Mouse (Mus musculus) effector memory CD4-positive, alpha-beta T cell, adult 7 months (primary cell): ENCODE measurements around the gene H2al1h. TPM values are rescaled to one million over a fixed set of nuclear protein-coding genes. Genes with fewer than 3 reads are reported as not detected.

Experiments
- polyA plus RNA-seq: library from polyadenylated mRNA; unstranded; fragments of 100-300 nt; shearing (Covaris generic); gene quantifications from one replicate; pipeline ENCODE4 v1.2.1, GENCODE M21; 2017

H2al1h gene
- not detected for polyA plus RNA-seq

GRCm38 (mm10) chrX:11321192-11321591 lies at the start of gene H2al1h:
Gene H2al1h, plus strand, starts transcription at chrX:11321492.

GRCm38 (mm10) chrX:11298957-11299356 lies 22.3 kb upstream of the H2al1h start, which contains the start of gene H2al1a:
Gene H2al1a, plus strand, starts transcription at chrX:11299257.

GRCm38 (mm10) chrX:11302132-11302531 lies 19.2 kb upstream of the H2al1h start, which contains the start of gene H2al1b:
Gene H2al1b, plus strand, starts transcription at chrX:11302432.

GRCm38 (mm10) chrX:11305355-11305754 lies 15.9 kb upstream of the H2al1h start, which contains the start of gene H2al1c:
Gene H2al1c, plus strand, starts transcription at chrX:11305655.

GRCm38 (mm10) chrX:11308524-11308923 lies 12.8 kb upstream of the H2al1h start, which contains the start of gene H2al1d:
Gene H2al1d, plus strand, starts transcription at chrX:11308824.

DNA sequence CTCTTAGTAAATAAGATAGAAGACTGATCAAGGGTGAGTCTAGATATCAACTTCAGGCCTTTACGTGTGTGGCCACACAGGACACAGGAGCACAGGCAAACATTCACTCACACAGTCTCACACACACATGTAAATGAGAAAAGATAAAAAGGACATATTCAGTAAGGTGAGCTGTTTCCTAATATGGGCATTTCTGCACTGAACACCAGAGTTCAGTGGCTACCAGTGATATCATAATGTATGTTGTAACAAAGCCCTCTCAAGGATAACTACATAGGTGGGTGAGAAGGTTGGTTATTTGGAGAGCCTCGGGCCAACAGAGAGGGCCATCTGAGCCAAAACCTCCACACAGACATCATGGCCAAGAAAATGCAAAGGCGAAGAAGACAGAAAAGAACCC lies 9.7 kb upstream of the H2al1h start, which contains the start of gene H2al1e:
Gene H2al1e, plus strand, starts transcription at position 301 of the 400 bp plus-strand sequence.

DNA sequence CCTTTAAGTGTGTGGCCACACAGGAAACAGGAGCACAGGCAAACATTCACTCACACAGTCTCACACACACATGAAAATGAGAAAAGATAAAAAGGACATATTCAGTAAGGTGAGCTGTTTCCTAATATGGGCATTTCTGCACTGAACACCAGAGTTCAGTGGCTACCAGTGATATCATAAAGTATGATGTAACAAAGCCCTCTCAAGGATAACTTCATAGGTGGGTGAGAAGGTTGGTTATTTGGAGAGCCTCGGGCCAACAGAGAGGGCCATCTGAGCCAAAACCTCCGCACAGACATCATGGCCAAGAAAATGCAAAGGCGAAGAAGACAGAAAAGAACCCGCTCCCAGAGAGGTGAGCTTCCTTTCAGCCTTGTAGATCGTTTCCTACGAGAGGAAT lies 6.4 kb upstream of the H2al1h start, which contains the start of gene H2al1f:
Gene H2al1f, plus strand, starts transcription at position 301 of the 400 bp plus-strand sequence.

DNA sequence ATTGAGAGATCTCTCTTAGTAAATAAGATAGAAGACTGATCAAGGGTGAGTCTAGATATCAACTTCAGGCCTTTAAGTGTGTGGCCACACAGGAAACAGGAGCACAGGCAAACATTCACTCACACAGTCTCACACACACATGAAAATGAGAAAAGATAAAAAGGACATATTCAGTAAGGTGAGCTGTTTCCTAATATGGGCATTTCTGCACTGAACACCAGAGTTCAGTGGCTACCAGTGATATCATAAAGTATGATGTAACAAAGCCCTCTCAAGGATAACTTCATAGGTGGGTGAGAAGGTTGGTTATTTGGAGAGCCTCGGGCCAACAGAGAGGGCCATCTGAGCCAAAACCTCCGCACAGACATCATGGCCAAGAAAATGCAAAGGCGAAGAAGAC lies 3.3 kb upstream of the H2al1h start, which contains the start of gene H2al1g:
Gene H2al1g, plus strand, starts transcription at position 301 of the 400 bp plus-strand sequence.

DNA sequence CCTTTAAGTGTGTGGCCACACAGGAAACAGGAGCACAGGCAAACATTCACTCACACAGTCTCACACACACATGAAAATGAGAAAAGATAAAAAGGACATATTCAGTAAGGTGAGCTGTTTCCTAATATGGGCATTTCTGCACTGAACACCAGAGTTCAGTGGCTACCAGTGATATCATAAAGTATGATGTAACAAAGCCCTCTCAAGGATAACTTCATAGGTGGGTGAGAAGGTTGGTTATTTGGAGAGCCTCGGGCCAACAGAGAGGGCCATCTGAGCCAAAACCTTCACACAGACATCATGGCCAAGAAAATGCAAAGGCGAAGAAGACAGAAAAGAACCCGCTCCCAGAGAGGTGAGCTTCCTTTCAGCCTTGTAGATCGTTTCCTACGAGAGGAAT lies 3.1 kb downstream of the H2al1h start, which contains the start of gene H2al1i:
Gene H2al1i, plus strand, starts transcription at position 301 of the 400 bp plus-strand sequence.

DNA sequence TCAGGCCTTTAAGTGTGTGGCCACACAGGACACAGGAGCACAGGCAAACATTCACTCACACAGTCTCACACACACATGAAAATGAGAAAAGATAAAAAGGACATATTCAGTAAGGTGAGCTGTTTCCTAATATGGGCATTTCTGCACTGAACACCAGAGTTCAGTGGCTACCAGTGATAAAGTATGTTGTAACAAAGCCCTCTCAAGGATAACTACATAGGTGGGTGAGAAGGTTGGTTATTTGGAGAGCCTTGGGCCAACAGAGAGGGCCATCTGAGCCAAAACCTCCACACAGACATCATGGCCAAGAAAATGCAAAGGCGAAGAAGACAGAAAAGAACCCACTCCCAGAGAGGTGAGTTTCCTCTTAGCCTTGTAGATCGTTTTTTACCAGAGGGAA lies 6.2 kb downstream of the H2al1h start, which contains the start of gene H2al1j:
Gene H2al1j, plus strand, starts transcription at position 301 of the 400 bp plus-strand sequence.

Other genes with a start within 250 kb of the H2al1h start
- gene H2al1a, start 22.2 kb upstream of the H2al1h start, polyA plus RNA-seq = not detected
- not detected for gene H2al1b, start 19.1 kb upstream of the H2al1h start, polyA plus RNA-seq
- gene H2al1c, start 15.8 kb upstream of the H2al1h start, polyA plus RNA-seq = not detected
- gene H2al1d, start 12.7 kb upstream of the H2al1h start, polyA plus RNA-seq = not detected
- not detected for gene H2al1e, start 9.6 kb upstream of the H2al1h start, polyA plus RNA-seq
- not detected for gene H2al1f, start 6.3 kb upstream of the H2al1h start, polyA plus RNA-seq
- not detected for gene H2al1g, start 3.2 kb upstream of the H2al1h start, polyA plus RNA-seq
- gene H2al1i, start 3.2 kb downstream of the H2al1h start, polyA plus RNA-seq = not detected
- not detected for gene H2al1j, start 6.3 kb downstream of the H2al1h start, polyA plus RNA-seq